In the genomic region with DNA sequence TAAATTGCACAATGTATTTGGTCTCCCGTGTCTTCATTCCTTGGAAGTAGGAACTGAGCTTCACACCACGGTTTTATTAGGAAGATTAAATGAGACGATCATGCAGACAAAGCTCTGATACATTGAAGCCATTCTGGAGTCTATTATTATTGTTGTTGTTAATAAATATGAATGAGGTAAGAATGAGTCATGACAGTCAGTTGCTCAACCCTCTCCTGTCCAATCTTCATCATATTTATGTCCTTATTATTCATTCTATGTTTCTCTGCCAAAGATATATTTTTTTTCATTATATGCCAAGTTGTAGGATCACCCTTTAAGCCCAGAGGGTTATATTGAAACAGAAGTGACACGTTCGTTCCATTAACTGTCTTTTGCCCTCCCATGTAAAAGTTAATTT, we compare ENCODE assay signal across 13 mouse cellular contexts. TPM values are rescaled to one million over a fixed set of nuclear protein-coding genes. Genes with fewer than 3 reads are reported as not detected.
"Had no signal": no experiment of that assay in that cellular context is flagged by ENCODE, and none has a peak within 500 bp of the region (broad histone marks: within the 10 kb centered on the region; RNA-seq: fewer than 3 reads in every experiment).

No protein-coding gene starts in this region.

- DNase-seq: lung, adult 18-20 months; lung, embryonic 14.5 days; lung, postnatal 10 days; lung, postnatal 36 days; retina, postnatal 1 day; right cerebral cortex, postnatal 25 days; right cerebral cortex, postnatal 4 days; spleen, adult 18-20 months; thymus, adult 18-20 months; thymus, postnatal 14 days; thymus, postnatal 36 days had no signal

RNA-seq across cellular contexts. Expression of gene Pappa, which starts 36.4 kb away (rescaled TPM):
- total RNA-seq: megakaryocyte progenitor cell, adult 5-6 weeks; monocyte, adult 5-6 weeks had no signal
